Mouse (Mus musculus): ENCODE measurements at regions not wholly inside any gene's neighbourhood (a gene's known extent, or its start where the extent isn't known, plus 50 kb on each side); places are given as distances from the start of the nearest gene placed in this dataset.

- Histone ChIP-seq H3K27me3 (replicated peaks; ENCODE audit: control insufficient read depth, insufficient read depth, low read length) (no peaks in the 10 kb centered on the region), H3K36me3 (ENCODE audit: control insufficient read depth, insufficient read depth, low read length) (no peaks in the 10 kb centered on the region), H3K27ac (ENCODE audit: insufficient read depth, low read depth, low read length) (no peak overlapping the region), H3K4me3 (ENCODE audit: insufficient read depth, low read depth, low read length) (no peak overlapping the region), H3K4me1 (ENCODE audit: control insufficient read depth, insufficient read depth, low read length) (no peaks in the 10 kb centered on the region)
- TF ChIP-seq CTCF (conservative IDR thresholded peaks at IDR 0.05; ENCODE audit: insufficient read depth, insufficient read length, low read depth, low read length): no peak
- TF ChIP-seq POLR2A (IDR thresholded peaks at IDR 0.05; ENCODE audit: low read depth, low read length): no peak
- no peak for DNase-seq
- 73% methylated on average over 11 of the region's 11 CpGs for WGBS
Observed at GRCm38 (mm10) chr1:35849406-35850190, 218.6 kb upstream of the Hs6st1 start.

DNA sequence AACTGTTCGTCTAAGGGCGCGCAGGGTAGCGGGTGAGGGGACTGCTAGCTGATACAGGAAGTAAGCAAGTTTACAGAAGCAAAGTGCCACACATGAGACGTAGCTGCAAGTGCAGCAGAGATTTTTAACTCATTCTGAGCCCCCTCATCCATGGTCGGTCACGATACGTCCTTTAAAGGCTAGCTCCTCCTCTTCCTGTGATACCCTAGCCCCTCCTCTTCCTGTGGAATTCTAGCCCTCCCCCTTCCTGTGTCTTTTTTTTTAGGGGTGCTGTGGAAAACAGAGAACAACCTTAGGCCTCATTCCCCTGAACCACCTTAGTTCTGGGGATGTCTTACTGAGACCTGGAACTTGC, 218.0 kb upstream of the Hs6st1 start:
- Histone ChIP-seq H3K36me3 (ENCODE audit: control insufficient read depth, insufficient read depth, low read length) (no peaks in the 10 kb centered on the region), H3K27ac (ENCODE audit: insufficient read depth, low read depth, low read length) (no peak overlapping the region), H3K4me3 (ENCODE audit: insufficient read depth, low read depth, low read length) (no peak overlapping the region), H3K27me3 (replicated peaks; ENCODE audit: control insufficient read depth, insufficient read depth, low read length) (no peaks in the 10 kb centered on the region), H3K4me1 (ENCODE audit: control insufficient read depth, insufficient read depth, low read length) (no peaks in the 10 kb centered on the region)
- TF ChIP-seq CTCF (conservative IDR thresholded peaks at IDR 0.05; ENCODE audit: insufficient read depth, insufficient read length, low read depth, low read length) (no peak), POLR2A (IDR thresholded peaks at IDR 0.05; ENCODE audit: low read depth, low read length) (no peak)
- 69% methylated on average over 8 of the region's 8 CpGs for WGBS
- peak; percentile 6 for DNase-seq

DNA sequence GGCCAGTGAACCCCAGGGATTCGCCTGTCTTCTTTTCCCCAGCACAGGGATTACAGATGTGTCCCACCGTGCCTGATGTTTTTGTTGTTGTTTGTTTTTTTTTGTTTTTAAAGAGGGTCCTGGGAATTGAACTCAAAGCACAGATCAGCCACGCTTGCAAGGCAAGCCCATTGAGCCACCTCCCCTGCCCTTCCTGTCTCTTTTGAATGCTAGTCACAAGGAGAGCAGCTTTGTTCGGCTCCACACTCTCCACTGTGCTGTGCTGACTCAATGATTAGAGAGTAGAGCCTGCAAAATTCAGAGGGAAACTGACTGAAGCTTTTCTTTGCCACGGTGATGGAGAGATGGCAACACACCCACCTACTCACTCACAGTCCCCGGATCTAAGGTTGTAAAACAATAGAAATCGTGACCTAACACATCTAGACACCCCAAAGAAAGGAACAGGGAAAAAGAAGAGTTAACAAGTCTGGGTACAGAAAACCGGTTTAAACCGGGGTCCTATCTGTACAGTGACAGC, 217.6 kb upstream of the Hs6st1 start:
- 74% methylated on average over 9 of the region's 9 CpGs for WGBS
- Histone ChIP-seq H3K27me3 (replicated peaks; ENCODE audit: control insufficient read depth, insufficient read depth, low read length) (no peaks in the 10 kb centered on the region), H3K4me3 (ENCODE audit: insufficient read depth, low read depth, low read length) (no peak overlapping the region), H3K4me1 (ENCODE audit: control insufficient read depth, insufficient read depth, low read length) (no peaks in the 10 kb centered on the region), H3K36me3 (ENCODE audit: control insufficient read depth, insufficient read depth, low read length) (no peaks in the 10 kb centered on the region), H3K27ac (ENCODE audit: insufficient read depth, low read depth, low read length) (no peak overlapping the region)
- no peak for DNase-seq
- TF ChIP-seq POLR2A (IDR thresholded peaks at IDR 0.05; ENCODE audit: low read depth, low read length) (no peak), CTCF (conservative IDR thresholded peaks at IDR 0.05; ENCODE audit: insufficient read depth, insufficient read length, low read depth, low read length) (no peak)

- DNase-seq: no peak
- no peaks in the 10 kb centered on the region for H3K27me3 ChIP-seq (replicated peaks; ENCODE audit: control insufficient read depth, insufficient read depth, low read length)
- TF ChIP-seq CTCF (conservative IDR thresholded peaks at IDR 0.05; ENCODE audit: insufficient read depth, insufficient read length, low read depth, low read length) (no peak), POLR2A (IDR thresholded peaks at IDR 0.05; ENCODE audit: low read depth, low read length) (no peak)
- H3K4me1 ChIP-seq (ENCODE audit: control insufficient read depth, insufficient read depth, low read length): no peaks in the 10 kb centered on the region
- H3K4me3 ChIP-seq (ENCODE audit: insufficient read depth, low read depth, low read length): no peak overlapping the region
- H3K27ac ChIP-seq (ENCODE audit: insufficient read depth, low read depth, low read length): no peak overlapping the region
- no peaks in the 10 kb centered on the region for H3K36me3 ChIP-seq (ENCODE audit: control insufficient read depth, insufficient read depth, low read length)
- 93% methylated on average over 4 of the region's 4 CpGs for WGBS
Observed at GRCm38 (mm10) chr1:35851681-35852409, 216.4 kb upstream of the Hs6st1 start.

GRCm38 (mm10) chr1:35853018-35853417, 215.2 kb upstream of the Hs6st1 start:
- Histone ChIP-seq H3K27ac (ENCODE audit: insufficient read depth, low read depth, low read length) (no peak overlapping the region), H3K4me1 (ENCODE audit: control insufficient read depth, insufficient read depth, low read length) (no peaks in the 10 kb centered on the region), H3K36me3 (ENCODE audit: control insufficient read depth, insufficient read depth, low read length) (no peaks in the 10 kb centered on the region), H3K4me3 (ENCODE audit: insufficient read depth, low read depth, low read length) (no peak overlapping the region), H3K27me3 (replicated peaks; ENCODE audit: control insufficient read depth, insufficient read depth, low read length) (no peaks in the 10 kb centered on the region)
- no peak for TF ChIP-seq CTCF (conservative IDR thresholded peaks at IDR 0.05; ENCODE audit: insufficient read depth, insufficient read length, low read depth, low read length)
- TF ChIP-seq POLR2A (IDR thresholded peaks at IDR 0.05; ENCODE audit: low read depth, low read length): no peak
- WGBS: 95% methylated on average over 1 of the region's 1 CpGs
- DNase-seq: no peak

GRCm38 (mm10) chr1:35855650-35856049, 212.6 kb upstream of the Hs6st1 start:
- H3K27ac ChIP-seq (ENCODE audit: insufficient read depth, low read depth, low read length): no peak overlapping the region
- no peak for TF ChIP-seq POLR2A (IDR thresholded peaks at IDR 0.05; ENCODE audit: low read depth, low read length)
- no peak for TF ChIP-seq CTCF (conservative IDR thresholded peaks at IDR 0.05; ENCODE audit: insufficient read depth, insufficient read length, low read depth, low read length)
- WGBS: 95% methylated on average over 4 of the region's 4 CpGs
- H3K4me3 ChIP-seq (ENCODE audit: insufficient read depth, low read depth, low read length): no peak overlapping the region
- H3K4me1 ChIP-seq (ENCODE audit: control insufficient read depth, insufficient read depth, low read length): 0 out of 2 replicates have a peak, but pooled peaks cover 4% of the 10 kb centered on the region
- no peaks in the 10 kb centered on the region for H3K36me3 ChIP-seq (ENCODE audit: control insufficient read depth, insufficient read depth, low read length)
- DNase-seq: no peak
- H3K27me3 ChIP-seq (replicated peaks; ENCODE audit: control insufficient read depth, insufficient read depth, low read length): no peaks in the 10 kb centered on the region

DNA sequence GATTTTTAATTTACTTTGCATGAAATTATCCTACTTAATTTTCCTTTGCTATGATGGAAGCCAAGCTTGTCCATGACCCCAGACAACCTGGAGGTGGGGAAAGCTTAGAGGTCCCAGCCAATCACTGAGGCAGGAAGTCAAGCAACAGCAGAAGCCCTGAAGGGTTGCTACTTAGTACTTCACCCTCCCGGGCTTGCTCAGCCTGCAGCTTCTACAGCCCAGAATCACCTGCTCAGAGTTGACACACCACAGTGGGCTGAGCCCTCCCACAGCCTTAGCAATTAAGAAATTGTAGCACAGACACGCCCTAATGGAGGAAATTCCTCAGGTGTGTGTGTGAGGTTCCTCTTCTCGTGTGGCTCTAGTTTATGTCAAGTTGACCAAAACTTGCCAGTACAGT, 209.9 kb upstream of the Hs6st1 start:
- peak; percentile 34 for DNase-seq
- no peaks in the 10 kb centered on the region for H3K36me3 ChIP-seq (ENCODE audit: control insufficient read depth, insufficient read depth, low read length)
- 0 out of 2 replicates have a peak, but pooled peaks cover 7% of the 10 kb centered on the region for H3K4me1 ChIP-seq (ENCODE audit: control insufficient read depth, insufficient read depth, low read length)
- peak overlapping the region; percentile 86 for H3K27ac ChIP-seq (ENCODE audit: insufficient read depth, low read depth, low read length)
- no peak overlapping the region for H3K4me3 ChIP-seq (ENCODE audit: insufficient read depth, low read depth, low read length)
- TF ChIP-seq POLR2A (IDR thresholded peaks at IDR 0.05; ENCODE audit: low read depth, low read length) (no peak), CTCF (conservative IDR thresholded peaks at IDR 0.05; ENCODE audit: insufficient read depth, insufficient read length, low read depth, low read length) (no peak)
- 26% methylated on average over 3 of the region's 3 CpGs for WGBS
- H3K27me3 ChIP-seq (replicated peaks; ENCODE audit: control insufficient read depth, insufficient read depth, low read length): no peaks in the 10 kb centered on the region

Data from kidney, adult 2 months (tissue).